Mouse (Mus musculus): ENCODE measurements around the gene Bbs9. TPM values are rescaled to one million over a fixed set of nuclear protein-coding genes. Genes with fewer than 3 reads are reported as not detected.

The Bbs9 gene
- polyA plus RNA-seq, 1 experiment from 2014 or later = 14.9 TPM

DNA sequence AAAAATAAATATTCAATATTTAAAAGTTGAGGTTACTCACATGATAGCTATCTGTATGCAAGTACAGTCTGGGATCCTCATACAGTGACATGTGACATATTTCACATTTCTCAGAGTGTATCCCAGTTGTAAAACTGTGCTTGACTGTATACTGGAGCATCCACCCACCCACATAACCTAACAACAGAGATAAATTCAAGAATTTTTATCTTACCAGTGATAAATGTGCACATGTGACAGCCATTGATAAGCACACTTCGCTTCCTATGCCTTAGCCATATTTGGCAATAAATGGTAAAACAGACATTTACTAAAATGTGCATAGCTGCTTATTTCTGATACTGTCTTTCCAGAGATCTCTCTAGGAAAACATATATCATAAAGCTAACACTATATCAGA, 330.5 kb downstream of the Bbs9 start:
- Histone ChIP-seq H3K36me3 (no peaks in the 10 kb centered on the region), H3K9ac (no peak overlapping the region), H3K27ac (replicated peaks) (no peak overlapping the region), H3K4me1 (replicated peaks) (no peaks in the 10 kb centered on the region), H3K9me3 (no peaks in the 10 kb centered on the region), H3K4me2 (no peak overlapping the region), H3K27me3 (no peaks in the 10 kb centered on the region), H3K4me3 (no peak overlapping the region)
- ATAC-seq (ENCODE audit: low read depth) = no peak
- 90% methylated on average over 1 of the region's 1 CpGs for WGBS

DNA sequence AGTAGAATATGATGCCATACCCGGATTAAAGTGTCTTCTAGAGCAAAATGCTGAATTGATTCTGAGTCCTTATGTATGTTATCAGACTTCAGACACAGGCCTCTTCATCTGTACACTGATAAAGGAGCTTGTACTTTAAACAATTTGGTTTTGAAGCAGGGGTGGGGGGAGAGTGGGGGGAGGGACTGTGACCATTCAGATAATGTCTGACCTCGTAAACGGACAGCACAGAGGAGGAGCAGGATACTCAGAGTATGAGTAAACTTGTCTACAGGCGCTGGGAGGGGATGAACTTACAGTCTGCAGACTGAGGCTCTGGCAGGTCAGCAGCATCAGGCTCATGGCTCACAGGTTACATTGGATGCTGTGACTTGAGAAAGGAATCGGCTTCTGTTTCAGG, 331.0 kb downstream of the Bbs9 start:
- Histone ChIP-seq H3K27ac (replicated peaks) (no peak overlapping the region), H3K36me3 (no peaks in the 10 kb centered on the region), H3K9ac (no peak overlapping the region), H3K4me1 (replicated peaks) (no peaks in the 10 kb centered on the region), H3K4me3 (no peak overlapping the region), H3K27me3 (no peaks in the 10 kb centered on the region), H3K4me2 (no peak overlapping the region), H3K9me3 (no peaks in the 10 kb centered on the region)
- ATAC-seq (ENCODE audit: low read depth) = no peak
- 60% methylated on average over 5 of the region's 5 CpGs for whole genome bisulfite sequencing

DNA sequence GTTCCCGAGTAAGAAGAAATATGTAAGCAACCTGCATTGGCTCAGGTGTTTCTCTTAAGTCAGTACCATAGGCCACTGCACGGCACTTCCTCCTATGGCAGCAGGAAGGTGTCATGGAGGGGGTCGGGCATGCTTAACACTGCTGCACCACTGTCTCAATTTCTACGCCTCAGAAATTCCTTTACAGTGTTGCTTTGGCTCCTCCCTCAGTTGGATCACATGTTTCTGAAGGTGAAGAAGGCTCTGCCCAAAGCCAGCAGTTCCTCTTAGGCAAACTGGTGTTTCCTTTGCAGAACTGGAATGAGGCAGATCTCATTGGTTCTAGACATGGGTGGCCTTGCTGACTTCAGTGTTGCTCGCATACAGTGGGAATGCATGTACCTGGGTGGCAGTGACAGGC, 332.2 kb downstream of the Bbs9 start:
- Histone ChIP-seq H3K36me3 (no peaks in the 10 kb centered on the region), H3K4me2 (no peak overlapping the region), H3K27ac (replicated peaks) (no peak overlapping the region), H3K4me3 (no peak overlapping the region), H3K4me1 (replicated peaks) (no peaks in the 10 kb centered on the region), H3K9ac (no peak overlapping the region), H3K27me3 (no peaks in the 10 kb centered on the region), H3K9me3 (no peaks in the 10 kb centered on the region)
- 86% methylated on average over 5 of the region's 5 CpGs for WGBS
- no peak for ATAC-seq (ENCODE audit: low read depth)

DNA sequence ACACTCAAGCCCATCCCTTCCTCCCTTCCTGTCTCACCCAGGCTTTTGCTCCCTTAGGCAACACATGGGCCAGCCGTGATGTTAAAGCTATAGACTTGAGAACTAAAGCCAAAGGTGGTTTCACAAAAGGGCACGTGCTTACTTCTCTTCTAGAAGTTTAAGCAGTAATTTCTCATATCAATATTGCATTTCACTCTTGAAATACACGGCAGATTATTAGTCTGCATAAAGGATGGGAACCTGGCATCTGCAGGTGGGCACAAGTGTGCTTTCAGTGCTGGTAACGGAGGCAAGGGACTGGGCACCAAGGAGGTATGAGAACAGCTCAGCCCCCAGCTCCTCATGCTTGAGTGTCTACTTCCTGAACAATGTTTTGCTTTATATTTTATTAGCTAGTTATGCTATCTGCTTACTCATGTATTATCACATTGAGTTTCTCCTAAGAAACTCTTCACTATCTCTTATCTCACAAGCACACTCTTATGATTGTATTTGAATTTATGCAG, 334.2 kb downstream of the Bbs9 start:
- WGBS = 93% methylated on average over 4 of the region's 4 CpGs
- Histone ChIP-seq H3K27me3 (no peaks in the 10 kb centered on the region), H3K27ac (replicated peaks) (no peak overlapping the region), H3K4me3 (no peak overlapping the region), H3K4me1 (replicated peaks) (peaks cover 3% of the 10 kb centered on the region; the same call in 1 of the 2 replicates), H3K9me3 (no peaks in the 10 kb centered on the region), H3K9ac (no peak overlapping the region), H3K4me2 (no peak overlapping the region), H3K36me3 (no peaks in the 10 kb centered on the region)
- no peak for ATAC-seq (ENCODE audit: low read depth)

DNA sequence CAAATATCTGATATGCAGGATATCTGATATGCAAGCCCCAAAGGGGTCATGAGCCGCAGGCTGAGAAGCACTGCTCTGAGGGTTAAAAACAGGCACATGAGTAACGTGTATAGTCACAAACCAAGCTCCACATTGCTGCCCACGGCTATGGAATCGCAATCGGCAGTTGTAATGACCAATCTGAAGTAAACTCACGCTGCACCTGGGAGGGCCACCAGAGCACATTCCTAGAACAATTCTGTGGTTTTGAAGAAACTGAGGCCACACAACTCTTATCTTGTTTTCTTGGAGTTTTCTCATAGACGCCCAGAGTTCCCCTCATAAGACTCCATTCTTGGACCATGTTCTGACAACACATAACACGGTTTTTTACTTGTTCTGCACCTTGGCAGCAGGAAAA, 334.9 kb downstream of the Bbs9 start:
- H3K27me3 ChIP-seq = no peaks in the 10 kb centered on the region
- peaks cover 9% of the 10 kb centered on the region; the same call in 1 of the 2 replicates for H3K4me1 ChIP-seq (replicated peaks)
- H3K36me3 ChIP-seq = no peaks in the 10 kb centered on the region
- H3K4me3 ChIP-seq = no peak overlapping the region
- 89% methylated on average over 8 of the region's 8 CpGs for WGBS
- H3K9ac ChIP-seq = no peak overlapping the region
- no peak overlapping the region for H3K4me2 ChIP-seq
- H3K27ac ChIP-seq (replicated peaks) = no peak overlapping the region
- ATAC-seq (ENCODE audit: low read depth) = no peak
- no peaks in the 10 kb centered on the region for H3K9me3 ChIP-seq

DNA sequence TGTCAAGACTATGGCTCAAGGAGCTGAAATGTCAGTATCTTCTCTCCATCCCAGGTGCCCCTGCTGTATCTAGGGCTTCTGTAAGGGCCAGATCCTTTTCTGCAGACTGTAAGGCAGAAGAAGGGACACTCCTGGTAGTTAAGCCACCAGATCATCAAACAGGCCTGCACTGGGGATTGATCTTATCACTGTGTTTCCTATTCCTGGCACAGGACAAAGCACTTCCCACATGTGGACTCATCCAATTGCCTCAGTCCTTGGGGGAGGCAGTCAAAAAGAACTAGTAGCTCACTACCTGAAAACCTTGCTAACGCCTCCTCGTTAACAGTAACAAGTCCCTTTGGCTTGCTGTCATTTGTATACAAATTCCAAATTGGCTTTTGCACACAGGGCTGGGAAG, 336.4 kb downstream of the Bbs9 start:
- WGBS = 88% methylated on average over 2 of the region's 2 CpGs
- H3K36me3 ChIP-seq = no peaks in the 10 kb centered on the region
- H3K4me3 ChIP-seq = no peak overlapping the region
- ATAC-seq (ENCODE audit: low read depth) = no peak
- H3K9ac ChIP-seq = no peak overlapping the region
- no peak overlapping the region for H3K27ac ChIP-seq (replicated peaks)
- no peaks in the 10 kb centered on the region for H3K27me3 ChIP-seq
- no peaks in the 10 kb centered on the region for H3K9me3 ChIP-seq
- H3K4me2 ChIP-seq = no peak overlapping the region
- H3K4me1 ChIP-seq (replicated peaks) = peaks cover 9% of the 10 kb centered on the region; the same call in 1 of the 2 replicates

DNA sequence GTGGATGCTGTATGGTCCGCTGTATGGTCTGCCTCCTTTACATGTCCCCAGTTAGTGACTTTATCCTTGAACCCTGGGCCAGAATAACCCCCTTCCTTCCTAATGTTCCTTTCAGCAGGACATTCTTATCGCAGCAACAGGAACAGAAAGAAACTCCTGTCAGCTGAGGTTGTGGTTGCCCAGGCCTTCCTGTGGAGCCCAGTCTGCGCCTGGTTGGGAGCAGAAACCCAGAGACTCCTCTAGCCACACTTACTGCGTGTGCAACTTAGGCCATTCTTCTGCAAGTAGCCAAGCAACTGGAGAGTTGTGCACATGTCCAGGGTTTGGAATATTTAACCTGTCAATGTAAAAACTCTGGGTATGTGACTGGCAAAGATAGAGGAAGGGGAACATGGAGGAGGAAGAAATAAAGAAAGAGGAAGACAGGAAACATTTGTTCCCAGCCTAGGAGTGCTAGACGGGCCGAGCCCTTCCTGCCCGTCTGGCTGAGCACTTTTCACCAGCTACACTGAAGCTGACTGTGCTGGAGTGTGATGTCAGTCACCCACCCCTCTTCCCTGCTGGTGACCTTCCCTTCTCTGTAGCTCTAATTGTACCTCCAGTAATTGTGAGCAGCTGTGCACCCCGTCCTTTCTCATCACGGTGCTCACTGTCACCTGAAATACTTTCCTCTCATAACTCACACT, 339.0 kb downstream of the Bbs9 start:
- Histone ChIP-seq H3K4me1 (replicated peaks) (peaks cover 9% of the 10 kb centered on the region; the same call in 1 of the 2 replicates), H3K9me3 (no peaks in the 10 kb centered on the region), H3K36me3 (no peaks in the 10 kb centered on the region), H3K4me2 (no peak overlapping the region), H3K9ac (no peak overlapping the region), H3K27ac (replicated peaks) (0 out of 2 replicates have a peak overlapping the region, but pooled peaks have one; percentile 18), H3K4me3 (no peak overlapping the region), H3K27me3 (no peaks in the 10 kb centered on the region)
- 57% methylated on average over 9 of the region's 9 CpGs for WGBS
- ATAC-seq (ENCODE audit: low read depth) = no peak

DNA sequence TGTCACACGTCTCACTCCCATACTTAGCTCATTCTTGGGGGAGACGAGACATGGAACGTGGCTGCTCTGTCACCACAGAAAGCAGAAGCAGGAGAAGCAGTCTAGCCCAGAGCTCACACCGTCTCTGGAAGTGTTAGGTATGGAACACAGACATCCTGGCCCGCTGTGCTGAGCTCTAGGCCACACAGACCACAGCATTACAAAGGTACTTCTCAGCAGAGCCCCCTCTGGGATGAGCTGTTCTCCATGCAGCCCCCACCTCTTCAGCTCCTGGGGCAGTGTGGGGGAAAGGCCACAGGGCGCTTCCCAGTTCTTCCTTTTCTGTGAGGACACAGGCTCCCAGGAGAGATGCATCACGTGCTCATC, 339.6 kb downstream of the Bbs9 start:
- Histone ChIP-seq H3K4me2 (no peak overlapping the region), H3K27me3 (no peaks in the 10 kb centered on the region), H3K9me3 (no peaks in the 10 kb centered on the region), H3K4me3 (no peak overlapping the region), H3K9ac (no peak overlapping the region), H3K36me3 (no peaks in the 10 kb centered on the region), H3K27ac (replicated peaks) (no peak overlapping the region), H3K4me1 (replicated peaks) (peaks cover 9% of the 10 kb centered on the region; the same call in 1 of the 2 replicates)
- ATAC-seq (ENCODE audit: low read depth) = no peak
- 53% methylated on average over 7 of the region's 7 CpGs for WGBS

DNA sequence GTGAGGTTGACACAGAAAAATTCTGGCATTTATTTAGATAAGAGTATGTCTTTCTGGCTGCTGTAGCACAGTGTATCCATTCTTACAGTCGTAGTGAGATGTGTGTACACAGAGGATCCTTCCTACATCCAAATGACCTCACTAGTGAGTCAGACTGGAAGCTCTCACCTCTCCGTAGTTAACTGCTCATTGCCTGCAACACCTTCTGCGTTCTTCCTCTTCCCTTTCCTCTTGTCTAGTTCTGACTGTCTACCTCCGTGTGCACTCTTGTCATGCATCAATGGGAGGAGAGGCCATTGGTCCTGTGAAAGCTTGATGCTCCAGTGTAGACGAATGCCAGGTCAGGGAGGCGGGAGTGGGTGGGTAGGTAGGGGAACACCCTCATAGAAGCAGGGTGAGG, 344.0 kb downstream of the Bbs9 start:
- peaks cover 13% of the 10 kb centered on the region; the same call in 1 of the 2 replicates for H3K4me1 ChIP-seq (replicated peaks)
- WGBS = 90% methylated on average over 6 of the region's 6 CpGs
- no peak overlapping the region for H3K27ac ChIP-seq (replicated peaks)

DNA sequence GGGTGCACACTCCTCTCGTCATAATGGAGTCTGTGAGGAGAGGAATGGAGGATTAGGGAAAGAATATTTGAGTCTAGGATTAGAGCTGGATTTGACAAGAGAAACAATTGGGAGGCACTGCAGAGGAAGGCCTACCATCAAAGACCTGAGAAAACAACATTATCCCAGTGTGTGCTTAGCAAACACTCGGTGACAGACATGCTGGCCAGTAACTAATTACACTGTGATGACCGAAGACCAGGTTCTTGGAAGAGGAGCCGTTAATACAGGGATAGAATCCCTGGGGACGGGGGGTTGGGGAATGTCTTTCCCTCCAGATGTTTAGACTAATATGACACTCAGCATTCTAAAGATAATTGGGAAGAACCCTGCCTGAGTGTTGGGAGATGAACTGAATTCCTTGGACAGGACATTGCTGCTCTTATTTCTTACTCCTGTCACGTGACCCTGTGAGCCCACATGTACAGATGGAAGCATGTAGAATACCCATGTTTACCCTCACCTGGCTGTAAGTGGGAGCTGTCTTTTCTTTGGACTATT, 345.2 kb downstream of the Bbs9 start:
- no peak for ATAC-seq (ENCODE audit: low read depth)
- Histone ChIP-seq H3K27ac (replicated peaks) (no peak overlapping the region), H3K4me1 (replicated peaks) (peaks cover 15% of the 10 kb centered on the region; the same call in 1 of the 2 replicates), H3K4me3 (no peak overlapping the region), H3K9ac (no peak overlapping the region), H3K36me3 (no peaks in the 10 kb centered on the region), H3K4me2 (no peak overlapping the region), H3K9me3 (no peaks in the 10 kb centered on the region), H3K27me3 (no peaks in the 10 kb centered on the region)
- 49% methylated on average over 6 of the region's 6 CpGs for WGBS

More for the DNA sequence above, 344.0 kb downstream of the Bbs9 start:
- Histone ChIP-seq H3K4me2 (no peak overlapping the region), H3K27me3 (no peaks in the 10 kb centered on the region), H3K36me3 (no peaks in the 10 kb centered on the region), H3K4me3 (no peak overlapping the region), H3K9ac (no peak overlapping the region), H3K9me3 (no peaks in the 10 kb centered on the region)
- no peak for ATAC-seq (ENCODE audit: low read depth)

DNA sequence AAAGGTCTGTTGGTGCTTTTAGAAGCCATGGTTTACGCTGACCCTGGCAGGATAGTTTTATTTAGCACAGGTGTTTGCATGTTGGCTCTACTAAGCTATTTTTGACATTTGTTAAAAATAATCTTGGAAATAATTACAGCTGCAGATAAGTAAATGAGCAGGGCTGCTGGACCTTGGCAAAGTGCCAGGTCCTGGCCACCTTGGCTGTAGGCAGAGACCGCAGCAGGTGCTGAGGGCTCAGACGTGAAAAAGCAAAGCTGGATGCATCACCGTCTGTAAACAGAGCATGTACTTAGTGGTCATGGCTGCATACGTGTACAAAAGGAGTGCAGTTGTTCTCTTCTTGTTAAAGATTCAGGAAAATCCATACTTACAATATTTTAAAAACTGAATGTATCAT, 347.3 kb downstream of the Bbs9 start:
- Histone ChIP-seq H3K27ac (replicated peaks) (no peak overlapping the region), H3K9me3 (no peaks in the 10 kb centered on the region), H3K4me2 (no peak overlapping the region), H3K27me3 (no peaks in the 10 kb centered on the region), H3K36me3 (no peaks in the 10 kb centered on the region), H3K9ac (no peak overlapping the region), H3K4me1 (replicated peaks) (peaks cover 35% of the 10 kb centered on the region), H3K4me3 (no peak overlapping the region)
- no peak for ATAC-seq (ENCODE audit: low read depth)
- WGBS = 77% methylated on average over 5 of the region's 5 CpGs

DNA sequence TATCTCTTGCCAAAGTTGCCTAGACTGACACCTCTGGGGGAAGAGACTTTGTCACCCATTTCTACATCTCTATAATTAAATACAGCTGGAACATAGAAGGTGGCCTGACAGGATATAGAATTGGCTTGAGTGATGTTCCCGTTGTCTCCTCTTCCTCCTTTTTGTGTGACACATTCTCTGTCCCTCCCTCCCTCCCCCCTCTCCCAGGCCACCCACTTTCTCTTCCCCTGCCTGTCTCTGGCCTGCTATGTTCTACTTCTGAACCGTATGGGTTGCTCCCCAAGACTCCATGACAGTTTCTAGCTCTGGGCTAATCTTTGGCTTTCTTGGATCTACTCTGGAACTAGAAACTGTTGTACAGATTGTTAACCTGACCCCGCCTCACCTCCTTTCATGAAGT, 348.3 kb downstream of the Bbs9 start:
- WGBS = 79% methylated on average over 3 of the region's 3 CpGs
- H3K4me3 ChIP-seq = no peak overlapping the region

DNA sequence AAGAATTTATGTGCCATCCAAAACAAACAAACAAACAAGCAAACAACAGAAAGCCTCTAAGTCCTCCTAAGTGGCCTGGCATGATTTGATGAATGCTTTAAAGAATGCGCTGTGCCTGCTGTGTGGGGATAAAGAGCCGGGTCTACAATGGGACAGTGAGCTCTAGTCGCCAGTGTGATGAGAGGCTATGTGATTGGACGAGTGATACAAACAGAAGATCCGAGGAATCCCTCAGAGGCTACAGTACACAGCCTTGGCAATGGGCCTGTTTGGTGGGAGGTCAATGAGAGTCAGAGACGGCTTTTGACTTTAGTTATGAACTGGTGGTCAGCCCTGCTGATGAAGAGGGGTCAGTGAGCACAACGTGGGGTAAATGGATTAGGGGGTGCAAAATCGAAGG, 349.4 kb downstream of the Bbs9 start:
- ATAC-seq (ENCODE audit: low read depth) = no peak
- no peak overlapping the region for H3K4me2 ChIP-seq
- H3K27ac ChIP-seq (replicated peaks) = no peak overlapping the region
- no peak overlapping the region for H3K4me3 ChIP-seq
- no peak overlapping the region for H3K9ac ChIP-seq
- no peaks in the 10 kb centered on the region for H3K36me3 ChIP-seq
- no peaks in the 10 kb centered on the region for H3K9me3 ChIP-seq
- no peaks in the 10 kb centered on the region for H3K27me3 ChIP-seq
- peaks cover 55% of the 10 kb centered on the region for H3K4me1 ChIP-seq (replicated peaks)
- 30% methylated on average over 8 of the region's 8 CpGs for WGBS

More for the DNA sequence above, 348.3 kb downstream of the Bbs9 start:
- Histone ChIP-seq H3K27ac (replicated peaks) (no peak overlapping the region), H3K9me3 (no peaks in the 10 kb centered on the region), H3K9ac (no peak overlapping the region), H3K4me1 (replicated peaks) (peaks cover 44% of the 10 kb centered on the region), H3K36me3 (no peaks in the 10 kb centered on the region), H3K27me3 (no peaks in the 10 kb centered on the region), H3K4me2 (no peak overlapping the region)
- ATAC-seq (ENCODE audit: low read depth) = no peak
